Mouse (Mus musculus): ENCODE measurements around the gene Gm49380.

DNA sequence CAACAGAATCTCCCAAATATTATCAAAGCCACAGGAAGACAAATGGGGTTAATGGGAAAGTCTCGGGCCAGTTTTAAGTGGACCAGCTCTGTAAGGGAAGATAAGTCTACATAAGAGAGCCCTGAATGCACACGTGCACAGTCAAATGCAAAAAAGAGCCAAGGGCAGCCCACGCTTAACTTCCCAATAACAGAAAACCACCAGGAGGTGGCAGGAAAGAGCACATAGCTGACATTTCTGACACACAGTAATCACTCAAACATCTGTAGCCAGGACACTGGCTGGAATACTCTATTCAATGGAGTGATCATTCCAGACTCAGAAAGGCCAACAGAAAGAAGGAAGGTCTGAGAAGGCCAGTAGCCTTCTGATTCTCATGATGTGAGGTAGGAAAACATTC is 34.0 kb upstream of the Gm49380 start:
- TF ChIP-seq POLR2A (IDR thresholded peaks at IDR 0.05; ENCODE audit: extremely low read depth, insufficient read depth, low read length) (no peak), CTCF (IDR thresholded peaks at IDR 0.05; ENCODE audit: low read depth, low read length) (no peak)

All from liver, adult 2 months (tissue).